Mouse (Mus musculus) embryonic facial prominence, embryonic 12.5 days (tissue): ENCODE measurements around the gene Ube2q2. TPM values are rescaled to one million over a fixed set of nuclear protein-coding genes. Genes with fewer than 3 reads are reported as not detected.
"Not testable (repeated sequence)": the region's sequence is repeated elsewhere in the genome, so short reads cannot be mapped to it uniquely, and the experiment has no call there.

Source experiments
- ATAC-seq: fragments of 200-750 bp; cut with Nextera tagmentation; 2 replicates; pipeline ENCODE4 v1.8.0; 2017; ENCODE audit not compliant: insufficient number of reproducible peaks, insufficient read depth, low FRiP score, low TSS enrichment
- H3K27ac ChIP-seq: fragments of 300-500 bp; sonication (generic); 2 replicates; pipeline ENCODE4 v1.5.1; 2016; ENCODE audit warnings: mild to moderate bottlenecking
- H3K27me3 ChIP-seq: fragments of 300-500 bp; sonication (generic); 2 replicates; pipeline ENCODE4 v1.6.1; 2016; ENCODE audit warnings: mild to moderate bottlenecking, moderate library complexity
- H3K36me3 ChIP-seq: fragments of 300-500 bp; sonication (generic); 2 replicates; pipeline ENCODE4 v1.6.1; 2016; ENCODE audit warnings: mild to moderate bottlenecking
- H3K4me1 ChIP-seq: fragments of 300-500 bp; sonication (generic); 2 replicates; pipeline ENCODE4 v1.6.1; 2016
- H3K4me2 ChIP-seq: fragments of 300-500 bp; sonication (generic); replicated peaks from 2 replicates; pipeline ENCODE4 v1.6.1; 2016; ENCODE audit warnings: mild to moderate bottlenecking, moderate library complexity
- H3K4me3 ChIP-seq: fragments of 300-500 bp; sonication (generic); 2 replicates; pipeline ENCODE4 v1.5.1; 2016; ENCODE audit warnings: mild to moderate bottlenecking
- H3K9ac ChIP-seq: fragments of 300-500 bp; sonication (generic); 2 replicates; pipeline ENCODE4 v1.6.1; 2016; ENCODE audit warnings: mild to moderate bottlenecking, moderate library complexity
- H3K9me3 ChIP-seq: fragments of 300-500 bp; sonication (generic); 2 replicates; pipeline ENCODE4 v1.6.1; 2016; ENCODE audit warnings: mild to moderate bottlenecking, moderate library complexity
- WGBS: fragments of 180-500 bp; shearing (Covaris S2); methylation state at CpG from one replicate; pipeline ENCODE4 v1.1.7; 2016; 5-methylcytosine and 5-hydroxymethylcytosine counted together
- polyA plus RNA-seq: library from polyadenylated mRNA; unstranded; fragments of >200 nt; fragmentation: Nextera tagmentation; extraction: Ambion mirVana; gene quantifications from 2 replicates; pipeline ENCODE4 v1.2.1, GENCODE M21; 2016

The Ube2q2 gene
- 45.0 and 46.1 TPM in 2 replicates for polyA plus RNA-seq

GRCm38 (mm10) chr9:55148854-55149498, at the start of gene Ube2q2:
Ube2q2 (plus strand) TSS chr9:55148854.
- H3K4me3 ChIP-seq, result peak within 1 kb of the TSS; percentile 91
- H3K4me2 ChIP-seq, result peak within 1 kb of the TSS; percentile 87
- no peaks in the 10 kb centered on the region for H3K36me3 ChIP-seq
- H3K4me1 ChIP-seq, result peaks cover 11% of the 10 kb centered on the region
- H3K27me3 ChIP-seq, result no peaks in the 10 kb centered on the region
- no peaks in the 10 kb centered on the region for H3K9me3 ChIP-seq
- ATAC-seq, result peak; percentile 76
- peak within 1 kb of the TSS; percentile 90 for H3K9ac ChIP-seq
- WGBS, result under 1% methylated on average over 81 of the region's 81 CpGs
- peak within 1 kb of the TSS; percentile 78 for H3K27ac ChIP-seq

GRCm38 (mm10) chr9:55101117-55101516, 47.5 kb upstream of the Ube2q2 start:
- Histone ChIP-seq H3K4me3 (no peak overlapping the region), H3K36me3 (no peaks in the 10 kb centered on the region), H3K9me3 (peaks cover 4% of the 10 kb centered on the region; the same call in 1 of the 2 replicates), H3K9ac (no peak overlapping the region), H3K27me3 (no peaks in the 10 kb centered on the region), H3K27ac (no peak overlapping the region), H3K4me2 (no peak overlapping the region), H3K4me1 (no peaks in the 10 kb centered on the region)
- WGBS, result 44% methylated on average over 3 of the region's 3 CpGs
- no peak for ATAC-seq

- Histone ChIP-seq H3K9me3 (peaks cover 4% of the 10 kb centered on the region; the same call in 1 of the 2 replicates), H3K27ac (no peak overlapping the region), H3K4me3 (no peak overlapping the region), H3K4me2 (no peak overlapping the region), H3K27me3 (no peaks in the 10 kb centered on the region), H3K4me1 (no peaks in the 10 kb centered on the region), H3K9ac (no peak overlapping the region), H3K36me3 (no peaks in the 10 kb centered on the region)
- WGBS, result 92% methylated on average over 8 of the region's 8 CpGs
- no peak for ATAC-seq
These were observed 46.3 kb upstream of the Ube2q2 start for GRCm38 (mm10) chr9:55102186-55102835.

GRCm38 (mm10) chr9:55102931-55103630, 45.6 kb upstream of the Ube2q2 start:
- Histone ChIP-seq H3K9me3 (peaks cover 4% of the 10 kb centered on the region; the same call in 1 of the 2 replicates), H3K4me2 (no peak overlapping the region), H3K27me3 (no peaks in the 10 kb centered on the region), H3K4me1 (no peaks in the 10 kb centered on the region), H3K9ac (no peak overlapping the region), H3K36me3 (no peaks in the 10 kb centered on the region), H3K27ac (no peak overlapping the region), H3K4me3 (no peak overlapping the region)
- no peak for ATAC-seq
- WGBS, result 91% methylated on average over 5 of the region's 5 CpGs

GRCm38 (mm10) chr9:55110059-55110834, 38.4 kb upstream of the Ube2q2 start:
- peak; percentile 79 for ATAC-seq
- no peaks in the 10 kb centered on the region for H3K36me3 ChIP-seq
- no peak overlapping the region for H3K4me2 ChIP-seq
- no peaks in the 10 kb centered on the region for H3K4me1 ChIP-seq
- H3K27ac ChIP-seq, result no peak overlapping the region
- no peak overlapping the region for H3K4me3 ChIP-seq
- H3K9ac ChIP-seq, result no peak overlapping the region
- H3K9me3 ChIP-seq, result no peaks in the 10 kb centered on the region
- no peaks in the 10 kb centered on the region for H3K27me3 ChIP-seq
- WGBS, result 32% methylated on average over 16 of the region's 16 CpGs

- H3K27me3 ChIP-seq, H3K4me2 ChIP-seq, H3K9ac ChIP-seq, H3K9me3 ChIP-seq, H3K27ac ChIP-seq, H3K4me1 ChIP-seq, H3K36me3 ChIP-seq, ATAC-seq, H3K4me3 ChIP-seq: not testable (repeated sequence)
- WGBS, result 16% methylated on average over 2 of the region's 3 CpGs
These were observed 37.8 kb upstream of the Ube2q2 start for GRCm38 (mm10) chr9:55110835-55111217.

- H3K9ac ChIP-seq, result no peak overlapping the region
- ATAC-seq, result no peak
- no peaks in the 10 kb centered on the region for H3K27me3 ChIP-seq
- WGBS, result 92% methylated on average over 1 of the region's 1 CpGs
- H3K27ac ChIP-seq, result no peak overlapping the region
- no peak overlapping the region for H3K4me2 ChIP-seq
- no peaks in the 10 kb centered on the region for H3K36me3 ChIP-seq
- H3K9me3 ChIP-seq, result no peaks in the 10 kb centered on the region
- no peak overlapping the region for H3K4me3 ChIP-seq
- no peaks in the 10 kb centered on the region for H3K4me1 ChIP-seq
These were observed 33.9 kb upstream of the Ube2q2 start for GRCm38 (mm10) chr9:55114752-55115151.

- WGBS, result 87% methylated on average over 5 of the region's 5 CpGs
- Histone ChIP-seq H3K9me3 (no peaks in the 10 kb centered on the region), H3K36me3 (no peaks in the 10 kb centered on the region), H3K4me1 (no peaks in the 10 kb centered on the region), H3K27me3 (no peaks in the 10 kb centered on the region), H3K4me3 (no peak overlapping the region), H3K27ac (no peak overlapping the region), H3K4me2 (no peak overlapping the region), H3K9ac (no peak overlapping the region)
- no peak for ATAC-seq
These were observed 31.2 kb upstream of the Ube2q2 start for GRCm38 (mm10) chr9:55117293-55118055.

GRCm38 (mm10) chr9:55122586-55122985, 26.1 kb upstream of the Ube2q2 start:
- Histone ChIP-seq H3K4me2 (no peak overlapping the region), H3K9ac (no peak overlapping the region), H3K4me1 (no peaks in the 10 kb centered on the region), H3K27me3 (no peaks in the 10 kb centered on the region), H3K4me3 (no peak overlapping the region), H3K36me3 (no peaks in the 10 kb centered on the region), H3K9me3 (no peaks in the 10 kb centered on the region), H3K27ac (no peak overlapping the region)
- ATAC-seq, result no peak
- WGBS, result 43% methylated on average over 3 of the region's 3 CpGs

- Histone ChIP-seq H3K27me3 (no peaks in the 10 kb centered on the region), H3K27ac (no peak overlapping the region), H3K4me3 (no peak overlapping the region), H3K9ac (no peak overlapping the region), H3K4me2 (no peak overlapping the region), H3K4me1 (no peaks in the 10 kb centered on the region), H3K9me3 (no peaks in the 10 kb centered on the region), H3K36me3 (no peaks in the 10 kb centered on the region)
- WGBS, result 83% methylated on average over 7 of the region's 7 CpGs
- ATAC-seq, result no peak
These were observed 22.9 kb upstream of the Ube2q2 start for GRCm38 (mm10) chr9:55125735-55126134.

GRCm38 (mm10) chr9:55126295-55126694, 22.4 kb upstream of the Ube2q2 start:
- Histone ChIP-seq H3K9me3 (no peaks in the 10 kb centered on the region), H3K4me1 (no peaks in the 10 kb centered on the region), H3K4me2 (no peak overlapping the region), H3K27ac (no peak overlapping the region), H3K4me3 (no peak overlapping the region), H3K27me3 (no peaks in the 10 kb centered on the region), H3K9ac (no peak overlapping the region), H3K36me3 (no peaks in the 10 kb centered on the region)
- 88% methylated on average over 1 of the region's 1 CpGs for WGBS
- no peak for ATAC-seq
